Mouse (Mus musculus): ENCODE measurements at regions not wholly inside any gene's neighbourhood (a gene's known extent, or its start where the extent isn't known, plus 50 kb on each side); places are given as distances from the start of the nearest gene placed in this dataset.
"Not testable (repeated sequence)": the region's sequence is repeated elsewhere in the genome, so short reads cannot be mapped to it uniquely, and the experiment has no call there.

- WGBS (ENCODE audit: insufficient replicate concordance) = 25% methylated on average over 1 of the region's 2 CpGs
- H3K4me1 ChIP-seq (ENCODE audit: control insufficient read depth, low read depth, low read length); H3K4me2 ChIP-seq (ENCODE audit: low read depth, low read length); H3K27ac ChIP-seq (ENCODE audit: low read length); H3K27me3 ChIP-seq (ENCODE audit: control insufficient read depth, insufficient read depth, low read depth, low read length); H3K9ac ChIP-seq (ENCODE audit: low read depth, low read length); H3K36me3 ChIP-seq (ENCODE audit: control insufficient read depth, insufficient read depth); H3K9me3 ChIP-seq (replicated peaks; ENCODE audit: control insufficient read depth, low read length); H3K4me3 ChIP-seq (ENCODE audit: low read depth, low read length); ATAC-seq (ENCODE audit: low read depth): not testable (repeated sequence)
Measured at GRCm38 (mm10) chr12:23325756-23326155, 454.3 kb downstream of the Gm10330 start.

GRCm38 (mm10) chr12:23315186-23315585, 464.9 kb downstream of the Gm10330 start:
- not testable (repeated sequence) for H3K9ac ChIP-seq (ENCODE audit: low read depth, low read length); H3K27ac ChIP-seq (ENCODE audit: low read length); H3K4me3 ChIP-seq (ENCODE audit: low read depth, low read length); H3K4me1 ChIP-seq (ENCODE audit: control insufficient read depth, low read depth, low read length); H3K27me3 ChIP-seq (ENCODE audit: control insufficient read depth, insufficient read depth, low read depth, low read length); ATAC-seq (ENCODE audit: low read depth); H3K36me3 ChIP-seq (ENCODE audit: control insufficient read depth, insufficient read depth); H3K9me3 ChIP-seq (replicated peaks; ENCODE audit: control insufficient read depth, low read length)
- peak overlapping the region; percentile 13; the same call in 1 of the 2 replicates for H3K4me2 ChIP-seq (ENCODE audit: low read depth, low read length)
- WGBS (ENCODE audit: insufficient replicate concordance) = 1% methylated on average over 21 of the region's 38 CpGs
